Mouse (Mus musculus) stomach, postnatal 0 days (tissue): Measurements from ENCODE around the gene Phpt1.

Source experiments
- CTCF ChIP-seq: IDR thresholded peaks from 2 replicates; pipeline ENCODE4 v1.5.1; 2016; ENCODE audit warnings: antibody characterized with exemption, low read depth, mild to moderate bottlenecking, moderate library complexity
- EP300 ChIP-seq: optimal IDR thresholded peaks from 2 replicates; pipeline ENCODE3; 2016; ENCODE audit warnings: antibody characterized with exemption

- TF ChIP-seq CTCF, result no peak
- no peak for TF ChIP-seq EP300
Observed at GRCm38 (mm10) chr2:25608671-25609070, 33.6 kb upstream of the Phpt1 start.
